Mouse (Mus musculus) liver, embryonic 14.5 days (tissue): Measurements from ENCODE around the gene Gsta2. TPM values are rescaled to one million over a fixed set of nuclear protein-coding genes. Genes with fewer than 3 reads are reported as not detected.
"Not testable (repeated sequence)": the region's sequence is repeated elsewhere in the genome, so short reads cannot be mapped to it uniquely, and the experiment has no call there.

ENCODE experiments used
- ATAC-seq: fragments of 200-750 bp; cut with Nextera tagmentation; 2 replicates; pipeline ENCODE4 v1.8.0; 2017; ENCODE audit warnings: moderate number of reproducible peaks, mild to moderate bottlenecking, moderate library complexity; ENCODE audit not compliant: insufficient read depth
- DNase-seq, 3 experiments: peaks; one replicate each; pipeline ENCODE4 v3.0.0-alpha.2; 2012 to 2013; ENCODE audit warnings: low read depth in 3 of 3, low spot score in 3 of 3
- H3K27ac ChIP-seq: fragments of 300-500 bp; sonication (generic); 2 replicates; pipeline ENCODE4 v1.5.1; 2014; ENCODE audit warnings: moderate library complexity, mild to moderate bottlenecking, control low read depth, inconsistent platforms
- H3K27me3 ChIP-seq: fragments of 300-500 bp; sonication (generic); 2 replicates; pipeline ENCODE4 v1.6.1; 2014; ENCODE audit warnings: mild to moderate bottlenecking, low read length, moderate library complexity; ENCODE audit not compliant: control insufficient read depth, insufficient read depth
- H3K36me3 ChIP-seq: fragments of 300-500 bp; sonication (generic); replicated peaks from 2 replicates; pipeline ENCODE4 v1.6.1; 2014; ENCODE audit warnings: low read depth; ENCODE audit not compliant: control insufficient read depth, insufficient read depth
- H3K4me1 ChIP-seq, 2 experiments: fragments of 200-500 bp in 1 of 2; fragments of 300-500 bp in 1 of 2; sonication (generic) in 1 of 2; replicated peaks; 2 replicates each; pipeline ENCODE4 v1.6.1; 2012 to 2014; ENCODE audit warnings: antibody characterized with exemption in 1 of 2, inconsistent platforms in 1 of 2, low read length in 1 of 2; ENCODE audit not compliant: control insufficient read depth in 2 of 2, insufficient read depth in 2 of 2
- H3K4me2 ChIP-seq: fragments of 300-500 bp; sonication (generic); 2 replicates; pipeline ENCODE4 v1.6.1; 2014; ENCODE audit warnings: low read depth, mild to moderate bottlenecking, control low read depth, moderate library complexity
- H3K4me3 ChIP-seq, 2 experiments: fragments of 200-500 bp in 1 of 2; fragments of 300-500 bp in 1 of 2; sonication (generic) in 1 of 2; 2 replicates each; pipeline ENCODE4 v1.5.1; 2012 to 2014; ENCODE audit warnings: low read depth in 2 of 2, low read length in 2 of 2, mild to moderate bottlenecking in 2 of 2, control low read depth in 1 of 2, inconsistent platforms in 1 of 2, moderate library complexity in 1 of 2; ENCODE audit not compliant: insufficient read depth in 1 of 2
- H3K9ac ChIP-seq: fragments of 300-500 bp; sonication (generic); replicated peaks from 2 replicates; pipeline ENCODE4 v1.6.1; 2014; ENCODE audit warnings: mild to moderate bottlenecking, control low read depth, moderate library complexity
- H3K9me3 ChIP-seq: fragments of 300-500 bp; sonication (generic); 2 replicates; pipeline ENCODE4 v1.6.1; 2016; ENCODE audit warnings: low read length, mixed read lengths; ENCODE audit not compliant: control insufficient read depth
- CTCF ChIP-seq: IDR thresholded peaks from 2 replicates; pipeline ENCODE4 v1.5.1; 2016; ENCODE audit warnings: antibody characterized with exemption, low read depth, control low read depth
- EP300 ChIP-seq: IDR thresholded peaks from 2 replicates; pipeline ENCODE4 v1.6.1; 2016; ENCODE audit warnings: antibody characterized with exemption, low read depth
- WGBS: fragments of 180-500 bp; shearing (Covaris S2); extraction: QIAGEN DNeasy Blood & Tissue Kit; methylation state at CpG from one replicate; pipeline ENCODE4 v1.1.7; 2014; ENCODE audit not compliant: insufficient replicate concordance; 5-methylcytosine and 5-hydroxymethylcytosine counted together
- polyA plus RNA-seq, 2 experiments: library from polyadenylated mRNA; depleted of rRNA in 1 of 2; stranded (reverse) in 1 of 2; unstranded in 1 of 2; fragments of >200 nt; fragmentation: Nextera tagmentation in 1 of 2; extraction: Ambion mirVana in 1 of 2; gene quantifications; 2 replicates each; pipeline versions ENCODE4 v1.2.1 to v1.2.3; 2012 to 2014

Gene Gsta2
- polyA plus RNA-seq, 2 experiments: 0.07 to 0.29 TPM

GRCm38 (mm10) chr9:78358053-78358452 lies 2.5 kb upstream of the Gsta2 start:
- no peak overlapping the region for H3K27ac ChIP-seq
- H3K4me3 ChIP-seq: no peak overlapping the region
- peak; percentile 83 for TF ChIP-seq CTCF
- TF ChIP-seq EP300: no peak
- H3K27me3 ChIP-seq: no peaks in the 10 kb centered on the region
- H3K9me3 ChIP-seq: no peaks in the 10 kb centered on the region
- H3K4me2 ChIP-seq: no peak overlapping the region
- no peak overlapping the region for H3K9ac ChIP-seq
- H3K36me3 ChIP-seq: no peaks in the 10 kb centered on the region
- 11% methylated on average over 9 of the region's 9 CpGs for WGBS
- DNase-seq (peak; percentile 20 to 29 (median 24)), ATAC-seq (no peak)
- H3K4me1 ChIP-seq: no peaks in the 10 kb centered on the region

DNA sequence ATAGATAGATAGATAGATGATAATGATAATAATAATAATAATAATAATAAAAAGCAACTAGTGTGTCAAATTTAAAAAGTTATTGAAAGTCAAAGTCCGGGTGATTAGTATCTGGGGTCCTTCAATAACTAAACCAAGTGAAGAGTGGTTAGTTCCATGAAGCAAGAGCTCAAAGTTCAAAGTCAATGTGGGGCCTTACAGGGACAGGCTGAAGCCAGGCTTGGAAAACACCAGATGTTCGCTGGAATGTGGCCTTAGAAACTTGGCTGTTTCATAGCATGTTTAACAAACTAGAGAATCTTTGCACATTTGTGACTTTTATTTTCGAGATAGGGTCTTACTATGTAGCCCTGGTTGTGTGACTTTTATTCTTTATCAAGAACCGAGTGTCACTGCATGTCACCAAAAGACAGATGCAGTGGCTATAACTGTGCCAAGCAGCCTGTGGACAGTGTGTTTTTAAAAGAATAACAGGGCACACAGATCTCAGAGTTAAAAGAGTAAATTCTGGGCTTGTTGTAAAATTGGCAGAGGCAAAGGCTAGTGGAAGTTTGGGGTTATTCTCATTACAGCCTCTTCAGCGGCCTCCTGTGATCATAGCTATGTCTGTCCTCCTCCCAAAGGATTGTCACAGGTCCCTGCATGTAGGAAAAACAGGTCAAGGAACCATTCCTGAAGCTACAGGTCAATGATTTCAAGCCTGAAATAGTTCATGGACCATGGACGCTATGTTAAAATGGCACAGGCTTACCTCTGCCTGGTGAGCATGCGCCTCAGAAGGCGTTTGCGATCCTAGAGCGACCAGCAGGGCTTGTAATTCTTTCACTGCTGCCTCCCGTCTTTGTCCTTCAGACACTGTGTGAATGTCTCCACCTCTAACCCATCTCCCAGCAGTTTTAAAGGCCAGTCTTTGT lies 666 bp downstream of the Gsta2 start:
- 63% methylated on average over 11 of the region's 11 CpGs for WGBS
- H3K27ac ChIP-seq: no peak overlapping the region
- H3K4me3 ChIP-seq: no peak overlapping the region
- peak in 1 of 3 experiments; percentile 7 for DNase-seq
- no peak for TF ChIP-seq CTCF
- no peak for TF ChIP-seq EP300
- H3K4me1 ChIP-seq: no peaks in the 10 kb centered on the region
- H3K4me2 ChIP-seq: no peak overlapping the region
- no peaks in the 10 kb centered on the region for H3K9me3 ChIP-seq
- ATAC-seq: no peak
- no peaks in the 10 kb centered on the region for H3K36me3 ChIP-seq
- H3K9ac ChIP-seq: no peak overlapping the region
- no peaks in the 10 kb centered on the region for H3K27me3 ChIP-seq

- Histone ChIP-seq H3K27me3 (no peaks in the 10 kb centered on the region), H3K4me2 (no peak overlapping the region), H3K27ac (no peak overlapping the region), H3K4me1 (no peaks in the 10 kb centered on the region), H3K4me3 (no peak overlapping the region), H3K36me3 (no peaks in the 10 kb centered on the region), H3K9ac (no peak overlapping the region), H3K9me3 (no peaks in the 10 kb centered on the region)
- ATAC-seq (no peak), DNase-seq (no peak)
- 49% methylated on average over 6 of the region's 6 CpGs for WGBS
- no peak for TF ChIP-seq CTCF
- TF ChIP-seq EP300: no peak
Measured at GRCm38 (mm10) chr9:78351504-78352220, 3.9 kb downstream of the Gsta2 start.

DNA sequence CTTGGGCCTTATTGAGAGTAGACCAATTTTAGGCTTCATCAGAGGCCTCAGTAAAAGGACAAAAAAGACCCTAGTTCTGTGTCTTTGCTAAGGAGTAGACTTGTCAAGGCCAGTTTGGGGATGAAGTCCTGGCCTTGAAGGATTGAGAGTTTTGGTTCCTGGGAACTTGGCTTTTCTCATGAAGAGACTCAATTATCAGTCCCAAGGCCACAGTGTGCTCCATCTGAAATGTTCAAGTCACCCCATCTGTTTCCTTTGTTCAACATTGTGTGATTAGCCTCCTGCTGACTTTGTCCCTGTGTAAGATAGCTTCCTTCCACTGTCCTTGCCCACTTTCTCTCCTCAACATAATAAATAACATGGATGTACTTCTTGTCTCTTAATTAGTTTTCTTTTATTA lies 5.6 kb downstream of the Gsta2 start:
- not testable (repeated sequence) for H3K9ac ChIP-seq, H3K4me2 ChIP-seq, H3K36me3 ChIP-seq, H3K27me3 ChIP-seq, H3K4me3 ChIP-seq, H3K27ac ChIP-seq, H3K9me3 ChIP-seq, H3K4me1 ChIP-seq, ATAC-seq, DNase-seq

DNA sequence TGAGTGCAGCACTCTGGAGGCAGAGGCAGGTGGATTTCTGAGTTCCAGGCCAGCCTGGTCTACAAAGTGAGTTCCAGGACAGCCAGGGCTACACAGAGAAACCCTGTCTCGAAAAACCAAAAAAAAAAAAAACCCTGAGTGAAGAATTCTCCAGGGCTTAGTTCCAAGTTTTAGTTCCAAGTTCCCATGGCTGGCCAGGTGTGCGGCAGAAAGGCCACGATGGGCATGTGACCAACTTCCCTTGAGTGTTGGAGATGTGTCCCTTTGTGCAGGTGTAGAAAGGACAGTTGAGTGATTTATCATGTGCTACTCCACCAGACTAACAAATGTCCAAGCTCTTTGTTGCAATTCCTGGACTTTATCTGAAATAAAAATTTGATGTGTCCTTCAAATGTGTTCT lies 6.4 kb downstream of the Gsta2 start:
- H3K9ac ChIP-seq, H3K27ac ChIP-seq, H3K9me3 ChIP-seq, H3K4me2 ChIP-seq, H3K36me3 ChIP-seq, H3K4me1 ChIP-seq, H3K27me3 ChIP-seq, DNase-seq, ATAC-seq, H3K4me3 ChIP-seq: not testable (repeated sequence)
- WGBS: 52% methylated on average over 3 of the region's 3 CpGs

- 34% methylated on average over 6 of the region's 6 CpGs for WGBS
- not testable (repeated sequence) for H3K4me3 ChIP-seq, H3K4me1 ChIP-seq, H3K4me2 ChIP-seq, H3K9me3 ChIP-seq, H3K27me3 ChIP-seq, H3K36me3 ChIP-seq, DNase-seq, ATAC-seq, H3K27ac ChIP-seq, H3K9ac ChIP-seq
Measured at GRCm38 (mm10) chr9:78348206-78349004, 7.2 kb downstream of the Gsta2 start.
